Mouse (Mus musculus): ENCODE results near the gene Myt1l. TPM values are rescaled to one million over a fixed set of nuclear protein-coding genes. Genes with fewer than 3 reads are reported as not detected.

The Myt1l gene
- polyA plus RNA-seq, 1 experiment from 2014 or later = 66.5 TPM

GRCm38 (mm10) chr12:29755086-29755871 lies 227.1 kb downstream of the Myt1l start:
- 86% methylated on average over 5 of the region's 5 CpGs for WGBS
- no peak for ATAC-seq (ENCODE audit: low FRiP score, low read depth)

GRCm38 (mm10) chr12:29755872-29756265 lies 227.7 kb downstream of the Myt1l start:
- Histone ChIP-seq H3K9me3 (no peaks in the 10 kb centered on the region), H3K4me2 (replicated peaks) (no peak overlapping the region), H3K27me3 (replicated peaks) (no peaks in the 10 kb centered on the region), H3K4me1 (no peaks in the 10 kb centered on the region), H3K9ac (no peak overlapping the region), H3K36me3 (no peaks in the 10 kb centered on the region), H3K4me3 (no peak overlapping the region), H3K27ac (no peak overlapping the region)
- 92% methylated on average over 3 of the region's 3 CpGs for WGBS
- ATAC-seq (ENCODE audit: low FRiP score, low read depth) = no peak

More at GRCm38 (mm10) chr12:29755086-29755871, 227.1 kb downstream of the Myt1l start:
- H3K4me2 ChIP-seq (replicated peaks) = no peak overlapping the region
- H3K27ac ChIP-seq = no peak overlapping the region
- no peaks in the 10 kb centered on the region for H3K27me3 ChIP-seq (replicated peaks)
- no peaks in the 10 kb centered on the region for H3K36me3 ChIP-seq
- no peak overlapping the region for H3K9ac ChIP-seq
- no peak overlapping the region for H3K4me3 ChIP-seq
- H3K4me1 ChIP-seq = no peaks in the 10 kb centered on the region
- H3K9me3 ChIP-seq = no peaks in the 10 kb centered on the region

- Histone ChIP-seq H3K9ac (no peak overlapping the region), H3K9me3 (no peaks in the 10 kb centered on the region)
- 83% methylated on average over 4 of the region's 4 CpGs for WGBS
Observed at GRCm38 (mm10) chr12:29760611-29761010, 232.4 kb downstream of the Myt1l start.

GRCm38 (mm10) chr12:29766158-29766557 lies 238.0 kb downstream of the Myt1l start:
- 98% methylated on average over 1 of the region's 1 CpGs for WGBS
- Histone ChIP-seq H3K36me3 (no peaks in the 10 kb centered on the region), H3K4me1 (no peaks in the 10 kb centered on the region), H3K4me2 (replicated peaks) (no peak overlapping the region), H3K9ac (no peak overlapping the region), H3K27ac (no peak overlapping the region), H3K9me3 (no peaks in the 10 kb centered on the region), H3K27me3 (replicated peaks) (no peaks in the 10 kb centered on the region), H3K4me3 (no peak overlapping the region)
- no peak for ATAC-seq (ENCODE audit: low FRiP score, low read depth)

More at GRCm38 (mm10) chr12:29760611-29761010, 232.4 kb downstream of the Myt1l start:
- no peak overlapping the region for H3K4me2 ChIP-seq (replicated peaks)
- ATAC-seq (ENCODE audit: low FRiP score, low read depth) = no peak
- no peak overlapping the region for H3K27ac ChIP-seq
- H3K36me3 ChIP-seq = no peaks in the 10 kb centered on the region
- no peak overlapping the region for H3K4me3 ChIP-seq
- H3K27me3 ChIP-seq (replicated peaks) = no peaks in the 10 kb centered on the region
- H3K4me1 ChIP-seq = no peaks in the 10 kb centered on the region

GRCm38 (mm10) chr12:29771791-29772190 lies 243.6 kb downstream of the Myt1l start:
- Histone ChIP-seq H3K36me3 (no peaks in the 10 kb centered on the region; the same call in 1 of the 2 replicates), H3K9me3 (no peaks in the 10 kb centered on the region), H3K27me3 (replicated peaks) (no peaks in the 10 kb centered on the region), H3K4me2 (replicated peaks) (no peak overlapping the region), H3K4me3 (no peak overlapping the region), H3K27ac (no peak overlapping the region), H3K4me1 (no peaks in the 10 kb centered on the region), H3K9ac (no peak overlapping the region)
- 80% methylated on average over 3 of the region's 3 CpGs for WGBS
- ATAC-seq (ENCODE audit: low FRiP score, low read depth) = no peak

- no peak for ATAC-seq (ENCODE audit: low FRiP score, low read depth)
- no peak overlapping the region for H3K4me3 ChIP-seq
- no peaks in the 10 kb centered on the region for H3K4me1 ChIP-seq
- H3K27ac ChIP-seq = no peak overlapping the region
- no peak overlapping the region for H3K9ac ChIP-seq
- H3K27me3 ChIP-seq (replicated peaks) = no peaks in the 10 kb centered on the region
- no peaks in the 10 kb centered on the region; the same call in 1 of the 2 replicates for H3K36me3 ChIP-seq
- H3K4me2 ChIP-seq (replicated peaks) = no peak overlapping the region
- H3K9me3 ChIP-seq = no peaks in the 10 kb centered on the region
Observed at GRCm38 (mm10) chr12:29772401-29772800, 244.2 kb downstream of the Myt1l start.

GRCm38 (mm10) chr12:29778901-29779300 lies 250.7 kb downstream of the Myt1l start:
- H3K4me3 ChIP-seq = no peak overlapping the region
- no peak for ATAC-seq (ENCODE audit: low FRiP score, low read depth)
- WGBS = 91% methylated on average over 2 of the region's 2 CpGs
- no peak overlapping the region for H3K4me2 ChIP-seq (replicated peaks)
- no peak overlapping the region for H3K27ac ChIP-seq
- no peaks in the 10 kb centered on the region for H3K9me3 ChIP-seq
- no peaks in the 10 kb centered on the region for H3K27me3 ChIP-seq (replicated peaks)
- no peaks in the 10 kb centered on the region; the same call in 1 of the 2 replicates for H3K36me3 ChIP-seq
- H3K4me1 ChIP-seq = no peaks in the 10 kb centered on the region
- H3K9ac ChIP-seq = no peak overlapping the region

- no peak overlapping the region for H3K9ac ChIP-seq
- 15% methylated on average over 16 of the region's 16 CpGs for WGBS
- no peaks in the 10 kb centered on the region for H3K27me3 ChIP-seq (replicated peaks)
Observed at GRCm38 (mm10) chr12:29789319-29790050, 261.3 kb downstream of the Myt1l start.

GRCm38 (mm10) chr12:29790051-29790386 lies 261.8 kb downstream of the Myt1l start:
- Histone ChIP-seq H3K4me2 (replicated peaks) (peak overlapping the region; percentile 47), H3K27me3 (replicated peaks) (no peaks in the 10 kb centered on the region), H3K36me3 (no peaks in the 10 kb centered on the region), H3K4me3 (no peak overlapping the region), H3K9me3 (no peaks in the 10 kb centered on the region), H3K4me1 (peaks cover 23% of the 10 kb centered on the region), H3K27ac (peak overlapping the region; percentile 58), H3K9ac (no peak overlapping the region)
- ATAC-seq (ENCODE audit: low FRiP score, low read depth) = no peak; the same call in 1 of the 2 replicates
- WGBS = 28% methylated on average over 4 of the region's 4 CpGs

More at GRCm38 (mm10) chr12:29789319-29790050, 261.3 kb downstream of the Myt1l start:
- H3K9me3 ChIP-seq = no peaks in the 10 kb centered on the region
- no peaks in the 10 kb centered on the region for H3K36me3 ChIP-seq
- peak overlapping the region; percentile 47 for H3K4me2 ChIP-seq (replicated peaks)
- H3K27ac ChIP-seq = peak overlapping the region; percentile 58
- H3K4me1 ChIP-seq = peaks cover 23% of the 10 kb centered on the region
- peak; percentile 93 for ATAC-seq (ENCODE audit: low FRiP score, low read depth)
- H3K4me3 ChIP-seq = no peak overlapping the region

GRCm38 (mm10) chr12:29792998-29793397 lies 264.8 kb downstream of the Myt1l start:
- Histone ChIP-seq H3K27me3 (replicated peaks) (no peaks in the 10 kb centered on the region), H3K27ac (no peak overlapping the region)

GRCm38 (mm10) chr12:29795107-29795673 lies 267.0 kb downstream of the Myt1l start:
- Histone ChIP-seq H3K4me1 (peaks cover 6% of the 10 kb centered on the region; the same call in 1 of the 2 replicates), H3K9ac (no peak overlapping the region), H3K36me3 (no peaks in the 10 kb centered on the region), H3K9me3 (no peaks in the 10 kb centered on the region), H3K4me2 (replicated peaks) (no peak overlapping the region), H3K27me3 (replicated peaks) (no peaks in the 10 kb centered on the region), H3K4me3 (no peak overlapping the region), H3K27ac (no peak overlapping the region)
- 67% methylated on average over 5 of the region's 5 CpGs for WGBS
- ATAC-seq (ENCODE audit: low FRiP score, low read depth) = no peak

More at GRCm38 (mm10) chr12:29792998-29793397, 264.8 kb downstream of the Myt1l start:
- Histone ChIP-seq H3K9me3 (no peaks in the 10 kb centered on the region), H3K4me2 (replicated peaks) (no peak overlapping the region), H3K36me3 (no peaks in the 10 kb centered on the region), H3K4me1 (peaks cover 23% of the 10 kb centered on the region), H3K4me3 (no peak overlapping the region), H3K9ac (no peak overlapping the region)
- WGBS = 76% methylated on average over 5 of the region's 5 CpGs
- ATAC-seq (ENCODE audit: low FRiP score, low read depth) = no peak
